Mouse (Mus musculus): ENCODE measurements at regions not wholly inside any gene's neighbourhood (a gene's known extent, or its start where the extent isn't known, plus 50 kb on each side); places are given as distances from the start of the nearest gene placed in this dataset.

DNA sequence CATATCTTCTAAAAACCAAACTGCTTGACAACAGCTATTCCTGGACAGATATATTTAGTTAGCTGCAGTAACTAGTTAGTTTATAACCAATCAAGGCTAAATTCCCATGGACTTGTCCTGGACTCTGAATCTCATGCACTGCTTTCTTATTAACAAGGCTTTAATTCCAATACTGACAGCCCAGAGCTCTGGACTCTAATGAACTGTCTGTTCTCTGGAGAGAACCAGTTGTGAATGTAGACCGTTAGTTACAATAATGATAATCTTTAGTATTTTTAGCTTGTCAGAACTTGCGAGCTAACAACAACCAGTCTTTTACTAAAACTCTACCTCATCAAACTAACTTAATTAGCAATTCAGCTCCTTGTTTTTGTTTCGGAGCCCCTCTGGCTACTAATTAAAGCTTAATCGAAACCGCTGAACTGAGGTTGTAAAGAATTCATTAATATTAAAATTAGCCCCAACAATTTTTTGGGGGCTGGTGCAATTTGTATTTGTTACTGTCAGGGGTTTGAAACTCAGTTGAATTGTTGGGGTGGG lies 316.3 kb downstream of the Tmem182 start:
- DNase-seq, result no peak
- TF ChIP-seq EP300 (IDR thresholded peaks at IDR 0.05; ENCODE audit: insufficient read depth, low read depth, low read length) (no peak), CTCF (IDR thresholded peaks at IDR 0.05) (no peak), POLR2A (IDR thresholded peaks at IDR 0.05; ENCODE audit: insufficient read depth, low read depth, low read length) (no peak)
- Histone ChIP-seq H3K4me3 (no peak overlapping the region), H3K9ac (ENCODE audit: low read depth, low read length) (no peak overlapping the region), H3K4me1 (ENCODE audit: control insufficient read depth, insufficient read depth, low read length) (no peaks in the 10 kb centered on the region), H3K36me3 (ENCODE audit: control insufficient read depth, insufficient read depth, low read length) (no peaks in the 10 kb centered on the region), H3K27ac (no peak overlapping the region), H3K27me3 (ENCODE audit: control insufficient read depth, insufficient read depth, low read length) (no peaks in the 10 kb centered on the region), H3K79me2 (replicated peaks; ENCODE audit: control insufficient read depth, insufficient read depth, low read length) (no peaks in the 10 kb centered on the region)
- intact Hi-C loops (cut with DNase I), result no loop called here
- WGBS, result 84% methylated on average over 5 of the region's 5 CpGs

DNA sequence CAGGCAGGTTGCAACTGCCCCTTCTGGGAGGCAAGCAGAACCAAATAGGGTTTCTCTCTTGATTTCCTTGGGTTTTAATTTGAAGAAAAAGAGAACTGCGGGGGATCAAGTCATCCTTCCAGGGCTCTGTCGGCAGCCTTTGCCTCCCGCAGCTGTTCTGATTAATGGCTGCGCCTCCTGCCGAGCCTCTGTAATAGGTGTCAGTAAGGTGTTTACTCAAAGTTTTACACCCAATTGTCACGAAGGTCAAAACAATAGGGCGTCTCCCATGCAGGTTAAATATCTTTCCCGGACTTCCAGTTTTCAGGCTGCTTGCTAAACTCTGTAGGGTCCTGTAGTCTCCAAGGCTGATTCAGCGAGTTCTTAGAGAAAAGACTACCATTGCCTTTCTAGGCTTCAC lies 326.0 kb downstream of the Tmem182 start:
- Histone ChIP-seq H3K36me3 (ENCODE audit: control insufficient read depth, insufficient read depth, low read length) (no peaks in the 10 kb centered on the region), H3K27me3 (ENCODE audit: control insufficient read depth, insufficient read depth, low read length) (no peaks in the 10 kb centered on the region), H3K4me1 (ENCODE audit: control insufficient read depth, insufficient read depth, low read length) (peaks cover 1% of the 10 kb centered on the region; the same call in 1 of the 2 replicates), H3K4me3 (no peak overlapping the region), H3K79me2 (replicated peaks; ENCODE audit: control insufficient read depth, insufficient read depth, low read length) (no peaks in the 10 kb centered on the region), H3K27ac (no peak overlapping the region), H3K9ac (ENCODE audit: low read depth, low read length) (no peak overlapping the region)
- WGBS, result 31% methylated on average over 9 of the region's 9 CpGs
- no peak for TF ChIP-seq POLR2A (IDR thresholded peaks at IDR 0.05; ENCODE audit: insufficient read depth, low read depth, low read length)
- TF ChIP-seq EP300 (IDR thresholded peaks at IDR 0.05; ENCODE audit: insufficient read depth, low read depth, low read length), result no peak
- TF ChIP-seq CTCF (IDR thresholded peaks at IDR 0.05), result no peak
- DNase-seq, result no peak
- intact Hi-C loops (cut with DNase I), result no loop called here

DNA sequence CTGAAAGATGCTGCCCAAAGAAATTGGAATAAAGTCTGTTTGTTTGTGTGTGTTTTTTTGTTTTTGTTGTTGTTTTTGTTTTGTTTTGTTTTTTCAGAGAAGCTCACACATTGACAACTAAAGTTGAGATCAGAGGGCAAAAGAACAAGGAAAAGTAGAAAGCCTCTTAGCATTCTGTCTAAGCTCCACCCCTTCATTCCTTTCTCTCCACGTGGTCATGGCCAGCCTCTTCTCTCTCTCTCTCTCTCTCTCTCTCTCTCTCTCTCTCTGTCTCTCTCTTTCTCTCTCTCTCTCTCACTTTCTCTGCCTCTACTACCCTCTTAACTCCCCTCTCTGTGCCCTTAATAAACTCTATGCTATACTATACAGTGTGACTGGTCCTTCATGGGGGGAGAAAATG lies 327.7 kb downstream of the Tmem182 start:
- 15% methylated on average over 1 of the region's 1 CpGs for WGBS
- Histone ChIP-seq H3K79me2 (replicated peaks; ENCODE audit: control insufficient read depth, insufficient read depth, low read length) (no peaks in the 10 kb centered on the region), H3K4me3 (no peak overlapping the region), H3K4me1 (ENCODE audit: control insufficient read depth, insufficient read depth, low read length) (peaks cover 1% of the 10 kb centered on the region; the same call in 1 of the 2 replicates), H3K36me3 (ENCODE audit: control insufficient read depth, insufficient read depth, low read length) (no peaks in the 10 kb centered on the region), H3K27me3 (ENCODE audit: control insufficient read depth, insufficient read depth, low read length) (no peaks in the 10 kb centered on the region), H3K9ac (ENCODE audit: low read depth, low read length) (no peak overlapping the region), H3K27ac (no peak overlapping the region)
- TF ChIP-seq POLR2A (IDR thresholded peaks at IDR 0.05; ENCODE audit: insufficient read depth, low read depth, low read length) (no peak), CTCF (IDR thresholded peaks at IDR 0.05) (no peak), EP300 (IDR thresholded peaks at IDR 0.05; ENCODE audit: insufficient read depth, low read depth, low read length) (no peak)
- intact Hi-C loops (cut with DNase I), result no loop called here
- no peak for DNase-seq

DNA sequence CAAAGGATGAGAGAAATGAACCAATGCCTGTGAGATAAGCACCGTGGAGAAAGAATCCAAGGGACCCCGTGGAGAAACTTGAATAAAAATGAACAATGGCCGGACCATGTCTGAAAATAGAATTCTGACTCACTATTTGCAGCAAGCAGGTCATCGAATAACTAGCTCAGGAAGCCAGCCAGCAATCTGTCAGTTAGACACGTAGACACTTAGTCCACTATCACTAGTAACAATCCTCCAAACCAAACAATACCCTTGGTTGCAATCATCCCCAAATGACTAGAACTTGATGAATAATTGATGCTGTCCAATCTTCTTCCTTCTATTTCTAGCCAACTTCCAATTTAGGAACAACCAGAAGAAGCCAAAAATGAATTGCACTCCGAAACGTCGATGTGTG lies 328.5 kb downstream of the Tmem182 start:
- Histone ChIP-seq H3K4me3 (no peak overlapping the region), H3K4me1 (ENCODE audit: control insufficient read depth, insufficient read depth, low read length) (peaks cover 1% of the 10 kb centered on the region; the same call in 1 of the 2 replicates), H3K36me3 (ENCODE audit: control insufficient read depth, insufficient read depth, low read length) (no peaks in the 10 kb centered on the region), H3K9ac (ENCODE audit: low read depth, low read length) (no peak overlapping the region), H3K27ac (no peak overlapping the region), H3K27me3 (ENCODE audit: control insufficient read depth, insufficient read depth, low read length) (no peaks in the 10 kb centered on the region), H3K79me2 (replicated peaks; ENCODE audit: control insufficient read depth, insufficient read depth, low read length) (no peaks in the 10 kb centered on the region)
- intact Hi-C loops (cut with DNase I), result no loop called here
- DNase-seq, result peak in 1 of 2 experiments; percentile 6
- WGBS, result 21% methylated on average over 8 of the region's 8 CpGs
- TF ChIP-seq EP300 (IDR thresholded peaks at IDR 0.05; ENCODE audit: insufficient read depth, low read depth, low read length) (no peak), POLR2A (IDR thresholded peaks at IDR 0.05; ENCODE audit: insufficient read depth, low read depth, low read length) (no peak), CTCF (IDR thresholded peaks at IDR 0.05) (no peak)

DNA sequence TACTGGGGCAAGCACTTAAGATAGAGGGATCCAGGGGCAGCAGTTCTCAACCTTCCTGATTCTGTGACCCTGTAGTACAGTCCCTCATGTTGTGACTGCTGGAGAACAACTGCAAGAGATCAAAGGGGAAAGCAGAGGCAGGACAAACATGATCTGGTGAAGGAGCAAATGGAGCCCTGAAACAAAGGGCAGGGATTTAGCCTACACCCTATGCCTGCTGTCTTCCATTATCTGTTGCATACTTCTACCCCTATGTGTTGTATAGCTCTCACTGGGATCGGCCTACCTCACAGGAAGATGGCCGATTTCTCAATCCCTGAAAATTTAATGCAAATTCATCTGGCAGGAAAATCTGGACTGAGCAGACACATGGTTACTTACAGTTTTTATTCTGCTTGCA lies 334.3 kb downstream of the Tmem182 start:
- no peak for TF ChIP-seq CTCF (IDR thresholded peaks at IDR 0.05)
- TF ChIP-seq EP300 (IDR thresholded peaks at IDR 0.05; ENCODE audit: insufficient read depth, low read depth, low read length), result no peak
- no peak for TF ChIP-seq POLR2A (IDR thresholded peaks at IDR 0.05; ENCODE audit: insufficient read depth, low read depth, low read length)
- Histone ChIP-seq H3K9ac (ENCODE audit: low read depth, low read length) (no peak overlapping the region), H3K4me1 (ENCODE audit: control insufficient read depth, insufficient read depth, low read length) (no peaks in the 10 kb centered on the region), H3K4me3 (no peak overlapping the region), H3K79me2 (replicated peaks; ENCODE audit: control insufficient read depth, insufficient read depth, low read length) (no peaks in the 10 kb centered on the region), H3K36me3 (ENCODE audit: control insufficient read depth, insufficient read depth, low read length) (no peaks in the 10 kb centered on the region), H3K27ac (no peak overlapping the region), H3K27me3 (ENCODE audit: control insufficient read depth, insufficient read depth, low read length) (no peaks in the 10 kb centered on the region)
- intact Hi-C loops (cut with DNase I), result no loop called here
- 88% methylated on average over 2 of the region's 2 CpGs for WGBS
- no peak for DNase-seq

DNA sequence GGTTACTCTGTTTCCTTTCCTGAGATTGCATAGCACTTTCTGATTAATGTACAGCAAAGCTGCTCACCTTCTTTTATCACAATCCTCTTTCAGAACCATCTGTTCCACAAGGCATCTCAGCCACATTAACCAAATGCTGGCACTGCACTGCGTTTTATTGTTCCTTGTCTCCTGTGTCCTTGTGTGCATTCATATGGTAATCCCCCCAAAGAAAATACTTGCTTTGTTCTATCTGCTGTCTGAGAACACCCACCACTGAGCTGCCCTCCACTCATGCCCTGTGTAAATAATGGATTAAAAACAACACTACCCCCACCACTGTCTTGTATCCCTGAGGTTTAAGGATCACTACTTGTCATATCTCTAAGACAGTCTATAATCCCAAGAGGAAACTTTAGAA lies 335.1 kb downstream of the Tmem182 start:
- no peak for DNase-seq
- H3K27me3 ChIP-seq (ENCODE audit: control insufficient read depth, insufficient read depth, low read length), result no peaks in the 10 kb centered on the region
- H3K4me3 ChIP-seq, result no peak overlapping the region
- 67% methylated on average over 1 of the region's 1 CpGs for WGBS
- H3K79me2 ChIP-seq (replicated peaks; ENCODE audit: control insufficient read depth, insufficient read depth, low read length), result no peaks in the 10 kb centered on the region
- no peaks in the 10 kb centered on the region for H3K4me1 ChIP-seq (ENCODE audit: control insufficient read depth, insufficient read depth, low read length)
- no peak overlapping the region for H3K9ac ChIP-seq (ENCODE audit: low read depth, low read length)
- no peaks in the 10 kb centered on the region for H3K36me3 ChIP-seq (ENCODE audit: control insufficient read depth, insufficient read depth, low read length)
- H3K27ac ChIP-seq, result no peak overlapping the region
- no peak for TF ChIP-seq EP300 (IDR thresholded peaks at IDR 0.05; ENCODE audit: insufficient read depth, low read depth, low read length)
- no peak for TF ChIP-seq CTCF (IDR thresholded peaks at IDR 0.05)
- no peak for TF ChIP-seq POLR2A (IDR thresholded peaks at IDR 0.05; ENCODE audit: insufficient read depth, low read depth, low read length)
- intact Hi-C loops (cut with DNase I), result no loop called here

Data from heart, adult 2 months (tissue).